Mouse (Mus musculus) neural tube, embryonic 11.5 days (tissue): ENCODE data around the gene Lhfpl3. TPM values are rescaled to one million over a fixed set of nuclear protein-coding genes. Genes with fewer than 3 reads are reported as not detected.

Experiments
- ATAC-seq: fragments of 200-750 bp; cut with Nextera tagmentation; 2 replicates; pipeline ENCODE4 v1.8.0; 2017; ENCODE audit warnings: moderate number of reproducible peaks, mild to moderate bottlenecking, moderate TSS enrichment, moderate library complexity; ENCODE audit not compliant: insufficient read depth, low FRiP score, low TSS enrichment
- DNase-seq: peaks from one replicate; pipeline ENCODE4 v3.0.0-alpha.2; 2015; ENCODE audit warnings: low spot score
- H3K27ac ChIP-seq: fragments of 300-500 bp; sonication (generic); 2 replicates; pipeline ENCODE4 v1.5.1; 2014; ENCODE audit warnings: low read depth, mild to moderate bottlenecking, low read length
- H3K27me3 ChIP-seq: fragments of 300-500 bp; sonication (generic); 2 replicates; pipeline ENCODE4 v1.6.1; 2014; ENCODE audit warnings: mild to moderate bottlenecking, low read length, mixed read lengths; ENCODE audit not compliant: control insufficient read depth, insufficient read depth
- H3K36me3 ChIP-seq: fragments of 300-500 bp; sonication (generic); 2 replicates; pipeline ENCODE4 v1.6.1; 2014; ENCODE audit warnings: mild to moderate bottlenecking, low read length, moderate library complexity, mixed read lengths; ENCODE audit not compliant: control insufficient read depth, insufficient read depth
- H3K4me1 ChIP-seq: fragments of 300-500 bp; sonication (generic); 2 replicates; pipeline ENCODE4 v1.6.1; 2014; ENCODE audit warnings: low read length, mixed read lengths; ENCODE audit not compliant: control insufficient read depth, insufficient read depth
- H3K4me2 ChIP-seq: fragments of 300-500 bp; sonication (generic); 2 replicates; pipeline ENCODE4 v1.6.1; 2014; ENCODE audit warnings: low read depth, mild to moderate bottlenecking, moderate library complexity
- H3K4me3 ChIP-seq: fragments of 300-500 bp; sonication (generic); 2 replicates; pipeline ENCODE4 v1.5.1; 2014; ENCODE audit warnings: low read depth, low read length
- H3K9ac ChIP-seq: fragments of 300-500 bp; sonication (generic); 2 replicates; pipeline ENCODE4 v1.6.1; 2014; ENCODE audit warnings: mild to moderate bottlenecking, low read length
- H3K9me3 ChIP-seq: fragments of 300-500 bp; sonication (generic); 2 replicates; pipeline ENCODE4 v1.6.1; 2016; ENCODE audit warnings: low read length; ENCODE audit not compliant: control insufficient read depth
- WGBS: fragments of 180-500 bp; shearing (Covaris S2); extraction: QIAGEN DNeasy Blood & Tissue Kit; methylation state at CpG from one replicate; pipeline ENCODE4 v1.1.7; 2014; 5-methylcytosine and 5-hydroxymethylcytosine counted together
- polyA plus RNA-seq: library from polyadenylated mRNA; unstranded; fragments of >200 nt; fragmentation: Nextera tagmentation; extraction: Ambion mirVana; gene quantifications from 2 replicates; pipeline ENCODE4 v1.2.1, GENCODE M21; 2014

Gene Lhfpl3
- polyA plus RNA-seq, 1 experiment from 2014 or later, result 0.44 TPM

GRCm38 (mm10) chr5:23214646-23215045 is 468.8 kb downstream of the Lhfpl3 start:
- Histone ChIP-seq H3K9me3 (no peaks in the 10 kb centered on the region), H3K9ac (no peak overlapping the region), H3K4me2 (no peak overlapping the region), H3K36me3 (no peaks in the 10 kb centered on the region), H3K27ac (no peak overlapping the region), H3K4me1 (no peaks in the 10 kb centered on the region), H3K27me3 (no peaks in the 10 kb centered on the region), H3K4me3 (no peak overlapping the region)
- ATAC-seq (no peak), DNase-seq (no peak)
- WGBS, result 85% methylated on average over 3 of the region's 3 CpGs

GRCm38 (mm10) chr5:23219655-23220054 is 473.8 kb downstream of the Lhfpl3 start:
- no peaks in the 10 kb centered on the region for H3K36me3 ChIP-seq
- no peak for ATAC-seq

GRCm38 (mm10) chr5:23224759-23225536 is 479.1 kb downstream of the Lhfpl3 start:
- Histone ChIP-seq H3K9ac (peak overlapping the region; percentile 50), H3K4me1 (no peaks in the 10 kb centered on the region), H3K27me3 (no peaks in the 10 kb centered on the region), H3K9me3 (no peaks in the 10 kb centered on the region), H3K4me3 (no peak overlapping the region), H3K36me3 (no peaks in the 10 kb centered on the region), H3K27ac (no peak overlapping the region), H3K4me2 (peak overlapping the region; percentile 45)
- ATAC-seq (peak; percentile 76), DNase-seq (peak; percentile 75)
- 26% methylated on average over 14 of the region's 14 CpGs for WGBS

More at GRCm38 (mm10) chr5:23219655-23220054, 473.8 kb downstream of the Lhfpl3 start:
- no peak for DNase-seq
- no peak overlapping the region for H3K4me2 ChIP-seq
- H3K27me3 ChIP-seq, result no peaks in the 10 kb centered on the region
- H3K4me1 ChIP-seq, result no peaks in the 10 kb centered on the region
- no peak overlapping the region for H3K4me3 ChIP-seq
- H3K9me3 ChIP-seq, result no peaks in the 10 kb centered on the region
- WGBS, result 89% methylated on average over 1 of the region's 1 CpGs
- H3K27ac ChIP-seq, result no peak overlapping the region
- H3K9ac ChIP-seq, result no peak overlapping the region

- Histone ChIP-seq H3K9ac (no peak overlapping the region), H3K4me1 (no peaks in the 10 kb centered on the region), H3K27ac (no peak overlapping the region), H3K4me2 (no peak overlapping the region), H3K4me3 (no peak overlapping the region), H3K27me3 (no peaks in the 10 kb centered on the region), H3K36me3 (no peaks in the 10 kb centered on the region), H3K9me3 (no peaks in the 10 kb centered on the region)
- DNase-seq (no peak), ATAC-seq (peak; percentile 18; the same call in 1 of the 2 replicates)
- WGBS, result 23% methylated on average over 8 of the region's 8 CpGs
Observed at GRCm38 (mm10) chr5:23225621-23226020, 479.8 kb downstream of the Lhfpl3 start.

- no peak for DNase-seq
- ATAC-seq, result no peak
- Histone ChIP-seq H3K9me3 (no peaks in the 10 kb centered on the region), H3K36me3 (no peaks in the 10 kb centered on the region), H3K9ac (no peak overlapping the region), H3K27me3 (no peaks in the 10 kb centered on the region), H3K27ac (no peak overlapping the region), H3K4me1 (no peaks in the 10 kb centered on the region), H3K4me2 (no peak overlapping the region), H3K4me3 (no peak overlapping the region)
- 66% methylated on average over 3 of the region's 3 CpGs for WGBS
Observed at GRCm38 (mm10) chr5:23226753-23227152, 480.9 kb downstream of the Lhfpl3 start.

- Histone ChIP-seq H3K4me1 (no peaks in the 10 kb centered on the region), H3K4me2 (no peak overlapping the region), H3K4me3 (no peak overlapping the region), H3K9ac (no peak overlapping the region), H3K36me3 (no peaks in the 10 kb centered on the region), H3K9me3 (no peaks in the 10 kb centered on the region), H3K27ac (no peak overlapping the region), H3K27me3 (no peaks in the 10 kb centered on the region)
- DNase-seq (peak; percentile 58), ATAC-seq (no peak)
- WGBS, result 47% methylated on average over 4 of the region's 4 CpGs
Observed at GRCm38 (mm10) chr5:23246974-23247373, 501.1 kb downstream of the Lhfpl3 start.

- no peak overlapping the region for H3K9ac ChIP-seq
- DNase-seq (no peak), ATAC-seq (no peak)
- H3K36me3 ChIP-seq, result no peaks in the 10 kb centered on the region
- no peaks in the 10 kb centered on the region for H3K4me1 ChIP-seq
- H3K9me3 ChIP-seq, result no peaks in the 10 kb centered on the region
- no peaks in the 10 kb centered on the region for H3K27me3 ChIP-seq
- WGBS, result 78% methylated on average over 1 of the region's 1 CpGs
- H3K4me3 ChIP-seq, result no peak overlapping the region
- no peak overlapping the region for H3K27ac ChIP-seq
- H3K4me2 ChIP-seq, result no peak overlapping the region
Observed at GRCm38 (mm10) chr5:23247784-23248183, 501.9 kb downstream of the Lhfpl3 start.

GRCm38 (mm10) chr5:23248303-23248702 is 502.4 kb downstream of the Lhfpl3 start:
- Histone ChIP-seq H3K27me3 (no peaks in the 10 kb centered on the region), H3K27ac (no peak overlapping the region), H3K4me2 (no peak overlapping the region), H3K4me1 (no peaks in the 10 kb centered on the region), H3K36me3 (no peaks in the 10 kb centered on the region), H3K9ac (no peak overlapping the region), H3K9me3 (no peaks in the 10 kb centered on the region), H3K4me3 (no peak overlapping the region)
- ATAC-seq, result no peak
- no peak for DNase-seq
